Mouse (Mus musculus): ENCODE results near the gene Plcl1. TPM values are rescaled to one million over a fixed set of nuclear protein-coding genes. Genes with fewer than 3 reads are reported as not detected.
A peak's percentile ranks its signal among the peaks of the same experiment; 100 is the strongest.

Gene Plcl1
- polyA plus RNA-seq, 1 experiment from 2014 or later = 1.1 TPM

GRCm38 (mm10) chr1:55732951-55733350, 327.2 kb downstream of the Plcl1 start:
- no peak for ATAC-seq (replicated peaks; ENCODE audit: extremely low read depth, insufficient read depth, low FRiP score)
- H3K9ac ChIP-seq (ENCODE audit: low read length) = no peak overlapping the region
- H3K36me3 ChIP-seq (ENCODE audit: control insufficient read depth, insufficient read depth) = no peaks in the 10 kb centered on the region
- no peak overlapping the region for H3K4me2 ChIP-seq (ENCODE audit: low read depth, low read length)
- peaks cover 5% of the 10 kb centered on the region for H3K27me3 ChIP-seq (ENCODE audit: control insufficient read depth, insufficient read depth, low read length)
- 65% methylated on average over 3 of the region's 3 CpGs for WGBS
- no peak overlapping the region for H3K4me3 ChIP-seq (ENCODE audit: low read length)
- H3K9me3 ChIP-seq (replicated peaks; ENCODE audit: control insufficient read depth, low read length) = 0 out of 2 replicates have a peak, but pooled peaks cover 3% of the 10 kb centered on the region
- no peak overlapping the region for H3K27ac ChIP-seq (ENCODE audit: low read length)
- 0 out of 2 replicates have a peak, but pooled peaks cover 2% of the 10 kb centered on the region for H3K4me1 ChIP-seq (ENCODE audit: control insufficient read depth, insufficient read depth, low read length)

GRCm38 (mm10) chr1:55736054-55736740, 330.5 kb downstream of the Plcl1 start:
- H3K36me3 ChIP-seq (ENCODE audit: control insufficient read depth, insufficient read depth) = no peaks in the 10 kb centered on the region
- H3K9me3 ChIP-seq (replicated peaks; ENCODE audit: control insufficient read depth, low read length) = no peaks in the 10 kb centered on the region
- no peak overlapping the region for H3K27ac ChIP-seq (ENCODE audit: low read length)
- 84% methylated on average over 14 of the region's 14 CpGs for WGBS
- ATAC-seq (replicated peaks; ENCODE audit: extremely low read depth, insufficient read depth, low FRiP score) = peak; percentile 60; the same call in 1 of the 2 replicates
- H3K4me2 ChIP-seq (ENCODE audit: low read depth, low read length) = no peak overlapping the region
- peaks cover 11% of the 10 kb centered on the region for H3K27me3 ChIP-seq (ENCODE audit: control insufficient read depth, insufficient read depth, low read length)
- H3K4me1 ChIP-seq (ENCODE audit: control insufficient read depth, insufficient read depth, low read length) = no peaks in the 10 kb centered on the region
- no peak overlapping the region for H3K9ac ChIP-seq (ENCODE audit: low read length)
- no peak overlapping the region for H3K4me3 ChIP-seq (ENCODE audit: low read length)

DNA sequence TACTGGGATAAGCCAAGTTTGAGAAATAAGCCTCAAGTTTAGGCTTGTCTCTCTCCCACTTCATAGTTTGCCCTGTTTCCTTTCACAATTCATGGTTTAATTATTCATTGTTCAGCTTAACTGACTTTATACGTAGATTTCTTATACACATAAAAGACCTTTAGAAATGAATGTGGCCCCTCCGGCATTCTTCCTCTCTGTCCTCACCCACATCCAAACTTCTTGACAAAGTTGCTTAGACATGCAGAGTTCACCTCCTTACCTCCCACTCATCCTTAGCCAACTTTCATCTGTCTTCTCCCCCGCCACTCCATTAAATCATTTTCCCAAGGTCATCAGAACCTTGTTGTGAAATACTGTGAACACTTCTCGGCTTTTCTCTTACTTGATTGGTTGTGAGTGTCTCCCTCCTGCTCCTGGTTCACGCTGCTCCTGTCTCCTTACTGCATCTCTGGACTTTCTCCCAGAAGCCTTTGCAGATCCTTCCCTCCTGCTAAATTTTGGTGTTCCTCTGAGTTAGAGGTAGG, 331.1 kb downstream of the Plcl1 start:
- Histone ChIP-seq H3K4me1 (ENCODE audit: control insufficient read depth, insufficient read depth, low read length) (no peaks in the 10 kb centered on the region), H3K9me3 (replicated peaks; ENCODE audit: control insufficient read depth, low read length) (no peaks in the 10 kb centered on the region), H3K36me3 (ENCODE audit: control insufficient read depth, insufficient read depth) (no peaks in the 10 kb centered on the region), H3K27ac (ENCODE audit: low read length) (no peak overlapping the region), H3K4me2 (ENCODE audit: low read depth, low read length) (no peak overlapping the region), H3K4me3 (ENCODE audit: low read length) (no peak overlapping the region), H3K27me3 (ENCODE audit: control insufficient read depth, insufficient read depth, low read length) (peaks cover 11% of the 10 kb centered on the region), H3K9ac (ENCODE audit: low read length) (no peak overlapping the region)
- ATAC-seq (replicated peaks; ENCODE audit: extremely low read depth, insufficient read depth, low FRiP score) = no peak
- 55% methylated on average over 5 of the region's 5 CpGs for WGBS

- Histone ChIP-seq H3K4me3 (ENCODE audit: low read length) (no peak overlapping the region), H3K36me3 (ENCODE audit: control insufficient read depth, insufficient read depth) (no peaks in the 10 kb centered on the region), H3K4me1 (ENCODE audit: control insufficient read depth, insufficient read depth, low read length) (no peaks in the 10 kb centered on the region), H3K27ac (ENCODE audit: low read length) (no peak overlapping the region), H3K9ac (ENCODE audit: low read length) (no peak overlapping the region), H3K4me2 (ENCODE audit: low read depth, low read length) (no peak overlapping the region), H3K9me3 (replicated peaks; ENCODE audit: control insufficient read depth, low read length) (no peaks in the 10 kb centered on the region), H3K27me3 (ENCODE audit: control insufficient read depth, insufficient read depth, low read length) (peaks cover 11% of the 10 kb centered on the region)
- WGBS = 64% methylated on average over 12 of the region's 12 CpGs
- ATAC-seq (replicated peaks; ENCODE audit: extremely low read depth, insufficient read depth, low FRiP score) = no peak
These were observed 333.1 kb downstream of the Plcl1 start for GRCm38 (mm10) chr1:55738746-55739365.

DNA sequence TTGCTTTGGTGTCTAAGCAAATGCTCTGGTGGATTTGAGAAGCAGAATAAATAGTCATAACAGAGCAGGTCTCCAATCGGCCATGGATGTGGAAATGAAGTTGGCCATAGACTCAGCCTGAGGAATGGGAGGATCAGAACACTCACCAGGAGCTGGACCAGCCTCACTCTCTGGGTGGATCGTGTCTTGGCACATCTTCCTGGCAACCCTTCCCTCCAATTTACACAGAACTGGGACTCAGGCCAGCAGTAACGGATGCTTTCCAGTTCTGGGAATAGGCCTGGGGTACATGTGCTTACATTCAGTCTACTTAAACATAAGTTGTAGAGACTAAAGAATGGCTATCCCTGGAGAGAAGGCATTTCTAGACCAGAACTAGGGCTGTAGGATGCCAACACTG, 336.2 kb downstream of the Plcl1 start:
- H3K4me3 ChIP-seq (ENCODE audit: low read length) = no peak overlapping the region
- no peaks in the 10 kb centered on the region for H3K4me1 ChIP-seq (ENCODE audit: control insufficient read depth, insufficient read depth, low read length)
- H3K9me3 ChIP-seq (replicated peaks; ENCODE audit: control insufficient read depth, low read length) = no peaks in the 10 kb centered on the region
- peaks cover 9% of the 10 kb centered on the region for H3K27me3 ChIP-seq (ENCODE audit: control insufficient read depth, insufficient read depth, low read length)
- H3K9ac ChIP-seq (ENCODE audit: low read length) = no peak overlapping the region
- 62% methylated on average over 3 of the region's 3 CpGs for WGBS
- ATAC-seq (replicated peaks; ENCODE audit: extremely low read depth, insufficient read depth, low FRiP score) = no peak
- H3K36me3 ChIP-seq (ENCODE audit: control insufficient read depth, insufficient read depth) = no peaks in the 10 kb centered on the region
- no peak overlapping the region for H3K4me2 ChIP-seq (ENCODE audit: low read depth, low read length)
- H3K27ac ChIP-seq (ENCODE audit: low read length) = no peak overlapping the region

GRCm38 (mm10) chr1:55748516-55748915, 342.8 kb downstream of the Plcl1 start:
- 57% methylated on average over 5 of the region's 5 CpGs for WGBS
- no peaks in the 10 kb centered on the region for H3K9me3 ChIP-seq (replicated peaks; ENCODE audit: control insufficient read depth, low read length)
- H3K27ac ChIP-seq (ENCODE audit: low read length) = no peak overlapping the region
- H3K4me3 ChIP-seq (ENCODE audit: low read length) = no peak overlapping the region
- no peak for ATAC-seq (replicated peaks; ENCODE audit: extremely low read depth, insufficient read depth, low FRiP score)
- no peaks in the 10 kb centered on the region for H3K36me3 ChIP-seq (ENCODE audit: control insufficient read depth, insufficient read depth)
- H3K4me2 ChIP-seq (ENCODE audit: low read depth, low read length) = no peak overlapping the region
- H3K9ac ChIP-seq (ENCODE audit: low read length) = no peak overlapping the region
- no peaks in the 10 kb centered on the region for H3K27me3 ChIP-seq (ENCODE audit: control insufficient read depth, insufficient read depth, low read length)
- H3K4me1 ChIP-seq (ENCODE audit: control insufficient read depth, insufficient read depth, low read length) = no peaks in the 10 kb centered on the region

DNA sequence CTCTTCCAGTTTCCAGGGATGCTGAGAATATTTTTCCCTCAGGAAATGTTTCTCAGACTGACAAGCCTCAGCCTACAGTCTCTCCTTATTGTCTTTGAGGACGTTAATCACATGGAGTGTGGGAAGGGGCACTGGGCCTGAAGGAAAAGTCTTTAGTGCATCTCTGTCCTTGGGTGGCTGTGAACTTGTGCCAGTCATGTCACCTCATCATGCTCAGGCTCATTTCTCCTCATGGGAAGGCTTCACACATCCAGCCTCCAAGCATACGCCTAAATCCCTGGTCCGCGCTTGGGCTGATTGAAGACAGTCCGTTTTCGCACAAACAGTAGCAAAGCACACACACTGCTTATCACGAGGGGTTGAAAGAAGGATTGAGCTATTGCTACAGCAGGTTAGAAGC, 344.0 kb downstream of the Plcl1 start:
- no peak for ATAC-seq (replicated peaks; ENCODE audit: extremely low read depth, insufficient read depth, low FRiP score)
- Histone ChIP-seq H3K36me3 (ENCODE audit: control insufficient read depth, insufficient read depth) (no peaks in the 10 kb centered on the region), H3K27me3 (ENCODE audit: control insufficient read depth, insufficient read depth, low read length) (no peaks in the 10 kb centered on the region), H3K9me3 (replicated peaks; ENCODE audit: control insufficient read depth, low read length) (no peaks in the 10 kb centered on the region), H3K9ac (ENCODE audit: low read length) (no peak overlapping the region), H3K4me2 (ENCODE audit: low read depth, low read length) (no peak overlapping the region), H3K4me1 (ENCODE audit: control insufficient read depth, insufficient read depth, low read length) (no peaks in the 10 kb centered on the region), H3K27ac (ENCODE audit: low read length) (no peak overlapping the region), H3K4me3 (ENCODE audit: low read length) (no peak overlapping the region)
- 82% methylated on average over 7 of the region's 7 CpGs for WGBS

DNA sequence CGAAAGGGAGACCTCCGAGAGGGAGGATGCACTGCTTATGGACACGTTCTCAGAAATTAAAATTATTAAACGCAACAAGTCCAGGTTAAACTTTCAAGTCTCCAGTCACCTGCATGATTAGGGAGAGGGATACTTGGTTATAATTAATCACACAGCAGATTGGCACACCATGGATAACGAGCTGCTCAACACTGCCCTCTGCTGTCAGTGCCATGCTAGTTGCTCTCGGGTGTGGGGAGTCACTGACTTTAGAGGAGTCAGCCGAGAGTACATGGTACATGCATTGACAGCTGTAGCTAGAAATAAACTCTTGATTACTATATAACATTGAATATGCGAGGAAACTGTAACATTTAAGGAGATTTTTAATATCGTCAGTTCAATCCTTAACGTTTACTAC, 350.0 kb downstream of the Plcl1 start:
- H3K4me2 ChIP-seq (ENCODE audit: low read depth, low read length) = no peak overlapping the region
- no peak for ATAC-seq (replicated peaks; ENCODE audit: extremely low read depth, insufficient read depth, low FRiP score)

GRCm38 (mm10) chr1:55762284-55762683, 356.6 kb downstream of the Plcl1 start:
- 59% methylated on average over 5 of the region's 5 CpGs for WGBS
- no peak overlapping the region for H3K9ac ChIP-seq (ENCODE audit: low read length)
- no peak overlapping the region for H3K4me3 ChIP-seq (ENCODE audit: low read length)
- no peak overlapping the region for H3K27ac ChIP-seq (ENCODE audit: low read length)
- H3K4me2 ChIP-seq (ENCODE audit: low read depth, low read length) = no peak overlapping the region
- H3K9me3 ChIP-seq (replicated peaks; ENCODE audit: control insufficient read depth, low read length) = no peaks in the 10 kb centered on the region
- H3K4me1 ChIP-seq (ENCODE audit: control insufficient read depth, insufficient read depth, low read length) = no peaks in the 10 kb centered on the region
- H3K36me3 ChIP-seq (ENCODE audit: control insufficient read depth, insufficient read depth) = no peaks in the 10 kb centered on the region
- no peaks in the 10 kb centered on the region for H3K27me3 ChIP-seq (ENCODE audit: control insufficient read depth, insufficient read depth, low read length)
- ATAC-seq (replicated peaks; ENCODE audit: extremely low read depth, insufficient read depth, low FRiP score) = no peak

More for the DNA sequence above, 350.0 kb downstream of the Plcl1 start:
- H3K27me3 ChIP-seq (ENCODE audit: control insufficient read depth, insufficient read depth, low read length) = no peaks in the 10 kb centered on the region
- H3K27ac ChIP-seq (ENCODE audit: low read length) = no peak overlapping the region
- H3K36me3 ChIP-seq (ENCODE audit: control insufficient read depth, insufficient read depth) = no peaks in the 10 kb centered on the region
- H3K9ac ChIP-seq (ENCODE audit: low read length) = no peak overlapping the region
- 62% methylated on average over 10 of the region's 10 CpGs for WGBS
- H3K4me3 ChIP-seq (ENCODE audit: low read length) = no peak overlapping the region
- H3K9me3 ChIP-seq (replicated peaks; ENCODE audit: control insufficient read depth, low read length) = no peaks in the 10 kb centered on the region
- no peaks in the 10 kb centered on the region for H3K4me1 ChIP-seq (ENCODE audit: control insufficient read depth, insufficient read depth, low read length)
